Mouse (Mus musculus) embryo, embryonic 11 days (tissue): Measurements from ENCODE around the gene Cpsf4.
"Not testable (repeated sequence)": the region's sequence is repeated elsewhere in the genome, so short reads cannot be mapped to it uniquely, and the experiment has no call there.

ENCODE experiments used
- DNase-seq: peaks from one replicate; pipeline ENCODE4 v3.0.0-alpha.2; 2015

The Cpsf4 gene

DNA sequence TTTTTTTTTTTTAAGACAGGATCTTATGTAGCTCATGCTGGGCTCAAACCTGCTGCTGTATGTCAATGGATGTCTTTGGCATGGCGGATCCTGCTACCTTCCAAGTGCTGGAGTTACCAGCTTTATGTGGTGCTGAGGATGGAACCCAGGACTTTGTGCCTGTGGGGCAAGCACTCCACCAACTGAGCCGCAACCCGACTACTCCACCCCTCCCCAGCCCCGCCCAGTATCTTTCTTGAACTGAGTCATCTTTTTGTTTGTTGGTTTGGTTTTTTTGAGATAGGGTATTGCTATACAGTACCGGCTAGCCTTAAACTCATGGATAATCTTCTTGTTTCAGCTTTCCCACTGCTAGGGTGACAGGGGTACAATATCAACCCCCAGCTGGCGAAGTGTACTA, 22.4 kb downstream of the Cpsf4 start:
- DNase-seq, result no peak

DNA sequence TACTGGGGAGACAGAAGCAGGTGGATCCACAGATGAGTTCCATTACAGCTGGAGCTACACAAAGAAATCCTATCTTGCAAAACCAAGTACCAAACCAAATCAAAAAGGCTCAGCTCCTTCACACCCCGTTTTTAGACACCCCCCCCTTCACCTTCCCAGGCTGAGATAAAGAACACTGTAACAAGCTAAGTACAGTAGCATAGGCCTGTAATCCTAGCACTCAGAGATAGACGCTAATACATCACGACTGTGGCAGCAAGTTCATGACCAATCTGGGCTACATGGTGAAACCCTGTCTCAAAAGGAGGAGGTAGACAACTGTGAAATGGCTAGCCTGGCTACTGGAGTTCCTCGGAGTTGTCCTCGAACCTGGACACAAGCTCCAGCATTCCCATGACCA, 23.4 kb downstream of the Cpsf4 start:
- DNase-seq, result no peak

DNA sequence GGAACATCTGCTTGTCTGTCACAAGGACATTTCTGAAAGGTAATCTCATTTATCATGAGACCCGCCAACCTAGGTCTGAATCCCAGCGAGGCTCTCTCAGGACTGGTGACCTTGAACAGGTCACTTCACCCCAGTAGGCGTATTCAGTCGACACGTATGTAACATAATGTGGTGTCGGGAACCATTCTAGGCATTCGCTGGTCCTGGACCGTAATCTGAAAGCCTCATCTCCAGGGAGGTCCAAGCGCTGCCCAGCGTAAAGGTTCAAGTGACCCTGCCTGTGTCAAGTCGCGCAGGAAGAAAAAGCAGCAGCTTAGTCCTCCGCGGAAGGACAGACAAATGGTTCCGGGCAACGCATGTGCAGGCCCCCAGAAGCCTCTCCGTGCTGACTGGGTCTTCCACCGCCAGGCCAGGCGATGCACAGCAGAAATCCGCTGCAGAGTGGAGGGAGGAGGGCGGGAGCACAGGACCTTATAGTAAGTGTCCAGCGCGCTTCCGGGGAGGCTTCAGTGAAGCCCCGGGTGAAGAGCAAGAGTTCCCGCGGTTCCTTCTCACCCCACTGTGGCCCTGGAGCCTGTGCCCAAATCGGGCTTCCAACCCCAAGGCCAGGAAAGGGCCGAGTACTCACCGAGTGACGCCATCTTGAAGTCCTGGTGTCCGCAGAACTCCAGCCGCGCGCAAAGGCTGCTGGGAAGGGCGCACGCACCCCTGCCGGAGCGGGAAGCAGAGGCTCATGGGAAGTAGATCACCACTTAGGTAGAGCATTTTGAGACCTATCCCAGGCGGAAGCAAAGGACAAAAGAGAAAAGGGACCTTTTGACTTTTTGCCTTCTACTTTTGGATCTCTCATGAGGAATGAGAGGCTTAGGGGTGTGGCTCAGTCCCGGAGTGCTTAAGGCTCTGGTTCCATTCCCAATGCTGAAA, 24.1 kb downstream of the Cpsf4 start:
- DNase-seq, result peak; percentile 95

DNA sequence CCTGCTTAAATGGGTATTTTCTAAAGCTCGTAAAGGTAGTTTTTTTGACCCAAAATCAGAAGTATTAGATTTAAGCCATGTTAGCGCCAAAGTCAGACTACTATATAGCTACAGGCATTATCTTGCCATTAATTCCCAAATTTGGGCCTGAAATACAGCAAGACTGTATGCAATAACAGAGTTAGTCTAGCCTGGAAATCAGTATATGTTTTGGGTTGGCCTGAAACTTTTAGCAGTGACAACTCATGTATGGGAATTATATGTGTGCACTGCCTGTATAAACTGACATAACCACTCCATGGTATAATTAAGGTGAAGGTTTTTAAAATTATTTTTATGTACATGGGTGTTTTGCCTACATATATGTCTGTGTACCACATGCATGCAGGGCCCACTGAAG, 24.9 kb downstream of the Cpsf4 start, which contains the start of gene Atp5j2:
Gene Atp5j2, minus strand, starts transcription at position 101 of the 400 bp plus-strand sequence.
- DNase-seq, result no peak

DNA sequence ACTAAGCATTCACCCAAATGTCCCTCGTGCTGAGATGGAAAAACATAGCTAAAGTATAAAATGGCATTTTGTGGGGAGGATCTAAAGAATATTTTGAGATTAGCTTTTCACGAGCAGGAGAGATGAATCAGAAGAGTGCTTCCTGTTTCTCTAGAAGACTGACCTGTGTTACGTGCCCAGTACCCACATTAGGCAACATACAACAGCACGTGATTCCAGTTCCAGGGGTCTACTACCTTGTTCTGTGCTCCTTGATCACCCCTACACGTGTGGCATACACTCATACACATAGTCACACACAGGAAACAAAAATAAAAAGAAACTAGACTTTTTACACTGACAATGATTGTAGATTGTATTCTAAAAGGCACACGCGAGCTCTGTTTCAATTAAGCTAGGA, 33.4 kb downstream of the Cpsf4 start:
- DNase-seq, result no peak

DNA sequence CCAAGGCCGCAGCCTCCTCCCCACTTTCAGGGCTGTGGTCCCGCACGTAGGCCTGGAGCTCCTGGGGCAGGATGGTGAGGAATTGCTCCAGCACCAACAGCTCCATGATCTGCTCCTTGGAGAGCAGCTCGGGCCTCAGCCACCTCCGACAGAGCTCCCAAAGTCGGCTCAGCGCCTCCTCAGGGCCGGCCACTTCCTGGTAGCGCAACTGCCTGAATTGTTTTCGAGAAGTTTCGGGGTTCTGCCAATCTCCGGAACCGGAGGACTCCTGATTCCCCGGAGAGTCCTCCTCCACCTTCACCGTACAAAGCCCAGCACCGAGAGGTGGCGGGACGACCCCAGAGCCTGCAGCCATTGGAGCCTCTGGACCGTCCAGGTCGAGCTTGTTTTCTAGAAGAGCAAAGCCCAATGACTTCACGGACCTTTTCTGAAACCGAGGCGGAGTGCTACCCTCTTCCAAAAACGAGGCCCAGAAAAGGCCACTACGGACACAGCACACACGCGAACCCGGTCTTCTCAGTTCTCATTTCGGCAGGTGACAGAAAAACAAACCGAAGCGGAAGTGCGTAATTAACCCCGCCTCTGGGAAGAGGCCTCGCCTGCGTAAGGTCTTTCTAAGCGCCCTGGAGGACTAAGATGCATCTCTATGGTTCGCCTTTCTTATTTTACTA, 34.4 kb downstream of the Cpsf4 start, which contains the start of gene Zkscan14:
Gene Zkscan14, minus strand, starts transcription at position 548 of the 671 bp plus-strand sequence.
- peak; percentile 93 for DNase-seq

DNA sequence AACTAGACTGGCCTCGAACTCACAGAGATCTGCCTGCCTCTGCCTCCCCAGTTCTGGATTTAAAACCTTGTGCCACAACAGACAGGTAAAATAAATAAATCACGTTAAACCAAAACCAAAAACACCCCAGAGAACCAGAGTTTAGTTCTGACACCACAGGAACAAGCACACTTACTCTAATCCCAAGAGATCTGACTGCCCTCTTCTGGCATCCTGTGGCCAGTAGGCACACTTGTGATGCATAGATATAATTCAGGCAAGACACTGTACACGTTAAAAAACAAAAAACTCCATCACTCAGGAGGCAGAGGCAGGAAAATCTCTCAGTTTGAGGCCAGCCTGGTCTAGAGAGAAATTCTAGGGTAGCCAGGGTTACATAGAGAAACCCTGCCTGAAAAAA, 35.4 kb downstream of the Cpsf4 start:
- DNase-seq, result no peak

DNA sequence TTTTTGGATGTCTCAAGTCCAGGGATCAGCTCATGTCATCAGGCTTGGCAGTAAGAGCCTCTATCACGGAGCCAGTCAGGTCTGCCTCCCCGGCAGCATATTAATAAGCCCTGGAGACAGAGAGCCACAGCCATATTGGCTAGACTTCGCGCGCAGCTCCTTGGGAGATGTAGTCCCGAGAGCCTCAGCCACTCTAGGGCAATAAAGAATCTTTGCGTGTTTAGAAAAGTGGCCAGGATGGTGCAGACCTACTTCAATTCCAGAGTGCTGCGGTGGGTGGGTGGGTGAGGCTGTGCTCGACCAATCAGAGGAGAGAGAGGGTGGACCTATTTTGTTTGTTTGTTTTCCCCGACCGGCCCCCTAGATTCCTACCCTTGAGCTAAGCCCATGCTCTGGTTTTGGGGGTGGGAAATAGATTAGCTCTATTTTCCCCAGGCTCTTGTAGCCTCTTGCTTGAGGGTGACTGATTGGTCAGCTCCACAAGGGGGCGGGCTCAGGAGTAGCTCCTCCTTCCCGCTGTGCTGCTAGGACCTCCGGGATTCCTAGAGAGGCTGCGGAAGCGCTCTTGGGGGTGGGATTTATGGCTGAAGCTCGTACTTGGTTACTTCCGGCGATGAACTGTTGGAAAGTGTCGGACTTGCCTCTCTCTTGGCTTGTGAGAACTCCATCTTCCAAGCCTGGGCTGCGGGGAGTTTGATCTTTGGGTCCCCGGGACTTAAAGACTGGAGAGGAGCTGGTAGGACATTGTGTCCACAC, 37.1 kb downstream of the Cpsf4 start, which contains the start of gene Zkscan5:
Gene Zkscan5, plus strand, starts transcription at position 627 of the 756 bp plus-strand sequence.
- peak; percentile 98 for DNase-seq

DNA sequence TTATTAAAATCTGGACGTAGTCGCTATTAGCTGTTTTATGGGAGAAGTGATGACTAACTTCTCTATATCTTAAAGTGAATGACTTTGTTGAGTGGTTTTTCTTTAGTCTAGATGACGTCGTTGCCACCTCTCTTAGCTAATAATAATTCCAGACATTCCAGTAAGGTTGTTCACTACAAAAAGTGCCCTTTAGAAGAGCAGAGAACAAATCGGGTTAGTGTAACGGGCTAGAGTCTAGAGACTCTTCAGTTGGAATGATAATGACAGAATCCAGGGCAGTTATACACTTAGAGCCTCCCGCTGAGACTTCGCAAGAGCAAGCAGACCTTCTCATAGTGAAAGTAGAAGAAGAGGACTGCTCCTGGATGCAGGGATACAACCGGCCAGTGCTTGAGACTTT, 38.0 kb downstream of the Cpsf4 start:
- no peak for DNase-seq

DNA sequence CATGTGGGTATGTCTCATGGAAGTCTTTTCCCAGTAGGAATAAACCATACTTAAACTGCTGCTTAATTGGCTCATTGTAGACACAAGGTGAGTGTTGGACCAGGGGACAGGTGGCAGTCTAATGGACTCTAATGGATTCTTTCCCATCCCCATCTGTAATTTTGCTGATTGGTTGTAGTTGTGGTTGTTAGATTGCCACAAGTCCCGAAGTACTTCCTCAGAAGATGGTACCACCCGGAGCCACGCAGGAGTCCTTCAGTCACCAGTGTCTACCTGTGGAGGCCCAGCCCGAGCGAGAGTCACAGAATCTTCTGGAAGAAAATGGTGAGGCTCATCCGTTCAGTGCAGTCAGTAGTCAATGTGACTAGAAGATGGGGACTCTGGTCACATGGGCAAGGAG, 40.4 kb downstream of the Cpsf4 start:
- DNase-seq, result no peak

DNA sequence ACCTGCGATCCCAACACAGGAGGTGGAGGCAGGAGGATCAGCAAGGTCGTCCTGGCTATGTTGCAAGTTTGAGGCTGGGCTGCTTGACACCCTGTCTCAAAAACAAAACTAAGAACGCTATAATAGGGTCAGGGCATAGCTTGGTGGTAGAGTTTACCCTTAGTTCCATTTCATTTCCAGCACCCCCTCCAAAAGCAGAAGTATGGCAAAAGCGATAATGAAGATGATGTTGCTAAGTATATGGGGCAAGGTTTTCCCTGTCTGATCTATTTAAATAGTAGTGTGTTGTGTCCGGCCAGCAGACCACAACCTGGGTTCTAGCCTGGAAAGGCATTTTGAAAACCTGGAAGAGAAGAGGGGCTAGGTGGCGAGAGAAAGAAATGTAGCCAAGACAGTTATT, 40.9 kb downstream of the Cpsf4 start:
- no peak for DNase-seq

DNA sequence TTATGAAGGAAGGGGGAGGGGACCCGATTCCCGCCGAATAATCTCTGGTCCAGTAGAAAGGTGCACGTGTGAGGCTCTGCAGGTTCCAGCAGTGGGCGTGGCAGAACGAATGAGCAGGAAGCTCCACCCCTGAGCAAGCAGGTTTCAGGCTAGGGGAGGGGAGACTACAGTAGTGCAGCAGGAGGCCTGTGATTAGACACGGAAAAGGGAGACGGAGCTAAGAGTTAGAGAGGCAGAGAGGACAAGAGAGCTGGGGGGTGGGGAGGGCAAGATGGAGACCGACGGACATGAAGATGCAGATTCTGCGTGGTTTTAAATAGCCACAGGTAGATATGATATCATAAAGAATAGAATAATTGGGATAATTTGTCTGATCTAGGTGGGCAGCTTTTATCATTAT, 41.4 kb downstream of the Cpsf4 start:
- DNase-seq, result not testable (repeated sequence)

DNA sequence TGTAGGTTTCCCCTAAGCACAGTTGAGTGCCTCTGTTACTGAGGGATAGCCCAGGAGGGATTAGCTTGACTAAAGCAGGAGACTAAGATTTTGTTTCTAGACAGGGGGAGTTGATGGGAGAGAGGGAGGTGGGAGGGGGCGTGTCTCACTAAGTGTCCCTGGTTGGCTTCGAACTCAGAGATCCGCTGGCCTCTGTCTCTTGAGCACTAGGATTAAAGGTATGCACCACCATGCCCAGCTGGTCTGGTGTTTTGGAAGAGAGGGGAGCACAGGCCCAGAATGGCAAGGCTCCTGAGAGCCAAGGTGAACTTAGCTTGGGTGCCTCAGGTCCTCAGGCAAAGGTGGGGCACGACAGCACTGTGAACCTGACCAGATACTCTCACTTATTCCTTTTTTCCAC, 44.3 kb downstream of the Cpsf4 start:
- no peak for DNase-seq

DNA sequence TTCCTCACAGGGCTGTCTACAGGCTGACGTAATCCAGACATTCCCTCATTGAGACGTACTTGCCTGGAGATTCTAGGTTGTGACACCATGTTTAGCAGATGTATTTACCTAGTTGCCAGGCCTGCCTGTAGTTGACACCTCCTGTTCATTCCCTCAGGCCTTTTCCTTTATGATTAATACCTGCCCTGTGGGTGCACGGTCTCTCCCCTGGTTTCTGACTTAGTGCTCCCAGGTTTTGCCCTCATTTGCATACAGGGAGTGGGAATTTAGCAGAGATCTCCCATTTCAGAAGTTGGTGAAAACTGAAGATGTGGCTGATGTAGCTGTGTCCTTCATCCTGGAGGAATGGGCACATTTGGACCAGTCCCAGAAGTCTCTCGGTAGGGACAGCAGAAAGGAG, 45.2 kb downstream of the Cpsf4 start:
- DNase-seq, result no peak

DNA sequence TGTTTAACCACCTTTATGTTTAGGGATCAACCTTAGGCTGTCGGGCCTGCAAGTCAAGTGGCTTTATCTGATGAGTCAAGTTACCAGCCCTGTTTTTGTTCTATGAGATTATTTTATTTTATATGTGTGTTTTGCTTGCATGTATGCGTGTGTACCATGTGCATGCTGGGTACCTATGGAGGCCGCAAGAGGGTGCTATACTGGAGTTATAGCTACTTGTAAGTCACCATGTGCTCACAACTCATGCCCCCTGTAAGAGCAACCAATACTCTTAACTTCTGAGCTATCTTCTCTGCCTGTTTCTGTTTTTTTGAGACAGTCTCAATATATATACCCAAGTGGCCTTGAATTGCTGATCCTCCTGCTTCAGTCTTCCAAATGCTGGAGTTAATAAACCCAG, 46.5 kb downstream of the Cpsf4 start:
- no peak for DNase-seq

DNA sequence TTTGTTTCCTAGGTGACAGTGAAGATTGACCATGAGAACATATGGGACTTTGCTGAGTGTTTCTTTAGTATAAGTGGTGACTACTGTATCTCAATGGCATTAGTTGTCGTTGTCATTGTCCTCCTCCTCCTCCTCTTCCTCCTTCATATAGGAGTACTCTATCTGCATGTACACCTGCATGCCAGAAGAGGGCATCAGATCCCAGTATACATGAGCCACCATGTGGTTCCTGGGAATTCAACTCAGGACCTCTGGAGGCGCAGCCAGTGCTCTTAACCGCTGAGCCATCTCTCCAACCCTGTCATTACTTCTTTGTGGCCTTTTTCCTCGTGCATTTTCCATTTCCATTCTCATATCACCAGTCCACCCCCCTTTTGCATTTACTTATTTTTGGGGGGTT, 47.7 kb downstream of the Cpsf4 start:
- no peak for DNase-seq

DNA sequence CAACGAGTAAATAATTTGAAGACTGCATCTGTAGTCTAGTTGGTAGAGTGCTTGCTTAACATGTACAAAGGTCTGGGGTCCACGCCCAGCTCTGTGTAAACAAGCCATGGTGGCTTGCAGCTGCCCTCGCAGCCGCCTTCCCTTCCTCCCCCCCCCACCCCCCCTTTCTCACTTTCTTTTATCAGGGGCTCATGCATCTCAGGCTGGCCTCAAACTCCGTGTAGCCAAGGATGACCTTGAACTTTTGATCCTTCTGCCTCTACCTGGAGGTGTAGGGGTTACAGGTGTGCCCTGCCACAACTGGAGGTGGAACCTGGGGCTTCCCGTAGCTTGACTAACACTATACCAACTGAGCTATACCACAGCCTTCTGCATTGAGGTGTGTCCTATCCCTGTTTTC, 50.7 kb downstream of the Cpsf4 start:
- no peak for DNase-seq

DNA sequence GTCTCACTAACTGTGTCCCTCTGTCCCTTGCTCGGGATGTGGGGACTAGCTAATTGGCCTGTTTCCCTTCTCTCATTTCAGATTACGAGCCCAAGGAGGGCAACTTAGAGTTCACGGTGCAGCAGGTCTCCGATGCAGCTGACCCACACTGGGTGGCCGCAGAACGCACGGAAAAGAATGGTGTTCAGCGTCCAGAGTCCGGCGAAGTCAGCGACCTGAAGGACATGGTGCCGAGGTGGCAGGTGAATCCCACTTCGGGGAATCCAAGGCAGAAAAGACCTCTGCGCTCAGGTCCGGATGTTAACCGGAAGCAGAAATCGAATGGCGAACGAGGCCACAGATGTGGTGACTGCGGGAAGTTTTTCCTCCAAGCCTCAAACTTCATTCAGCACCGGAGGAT, 51.2 kb downstream of the Cpsf4 start:
- DNase-seq, result no peak

DNA sequence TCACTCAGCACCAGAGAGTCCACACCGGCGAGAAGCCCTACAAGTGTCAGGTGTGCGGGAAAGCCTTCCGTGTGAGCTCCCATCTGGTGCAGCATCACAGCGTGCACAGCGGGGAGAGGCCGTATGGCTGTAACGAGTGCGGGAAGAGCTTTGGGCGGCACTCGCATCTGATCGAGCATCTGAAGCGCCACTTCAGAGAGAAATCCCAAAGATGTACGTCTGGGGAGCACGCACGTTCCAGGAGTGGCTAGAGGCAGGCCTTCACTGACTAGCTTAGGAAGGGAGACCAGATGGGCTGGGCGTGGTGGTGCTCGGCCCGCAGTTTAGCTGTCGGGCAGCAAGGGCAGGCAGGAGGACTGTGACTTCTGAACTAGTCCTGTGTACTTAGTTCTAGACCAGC, 51.7 kb downstream of the Cpsf4 start:
- DNase-seq, result no peak

DNA sequence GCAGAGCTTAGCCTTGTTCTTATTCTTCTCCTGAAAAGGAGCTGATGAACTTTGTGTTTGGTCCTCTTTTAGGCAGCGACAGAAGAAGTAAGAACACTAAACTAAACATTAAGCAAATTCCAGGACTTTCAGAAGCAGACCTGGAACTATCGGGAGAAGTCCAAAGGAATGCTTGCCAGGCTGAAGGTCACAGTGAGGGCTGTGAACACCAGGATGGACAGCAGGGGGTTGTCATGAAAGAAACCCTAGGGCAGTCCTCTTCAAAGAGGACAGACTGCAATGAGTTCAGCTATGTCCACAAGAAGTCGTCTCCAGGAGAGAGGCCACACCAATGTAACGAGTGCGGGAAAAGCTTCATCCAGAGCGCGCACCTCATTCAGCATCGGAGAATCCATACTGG, 53.0 kb downstream of the Cpsf4 start:
- DNase-seq, result no peak

DNA sequence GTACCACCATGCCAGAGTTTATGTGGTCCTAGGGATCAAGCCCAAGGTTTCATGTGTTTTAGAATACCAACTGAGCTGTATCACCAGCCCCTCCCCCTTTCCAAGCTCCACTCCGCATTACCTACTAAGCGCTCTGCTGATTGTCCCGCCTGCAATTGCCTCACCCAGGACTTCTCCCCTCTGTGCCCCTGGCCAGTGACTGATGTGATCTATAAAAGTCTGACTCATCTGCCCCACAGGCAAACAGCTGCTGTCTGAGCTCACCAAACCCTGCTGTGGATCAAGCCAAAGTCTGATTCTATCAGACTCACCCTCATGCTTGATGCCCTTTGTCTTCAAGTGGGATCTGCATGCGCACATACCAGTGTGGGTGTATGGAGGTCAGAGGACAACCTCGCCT, 55.8 kb downstream of the Cpsf4 start:
- DNase-seq, result no peak

DNA sequence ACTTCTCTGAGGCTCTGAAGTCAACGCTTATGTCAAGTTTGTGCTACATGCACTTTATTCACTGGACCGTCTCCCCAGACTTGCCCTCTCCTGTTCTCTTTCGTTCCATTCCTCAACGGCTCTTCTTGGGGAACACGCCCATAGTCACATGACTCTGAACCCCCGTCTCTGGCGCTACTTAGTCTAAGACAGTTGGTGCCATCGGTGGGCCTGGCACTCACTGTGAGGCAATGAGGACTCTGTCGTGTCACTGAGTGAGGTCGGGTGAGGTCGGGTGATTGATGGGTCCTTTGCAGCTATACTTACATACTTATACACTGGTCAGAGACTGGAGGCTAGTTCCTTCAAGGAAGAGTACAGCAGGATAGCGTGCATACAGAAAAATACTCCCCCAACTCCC, 56.4 kb downstream of the Cpsf4 start:
- DNase-seq, result no peak

DNA sequence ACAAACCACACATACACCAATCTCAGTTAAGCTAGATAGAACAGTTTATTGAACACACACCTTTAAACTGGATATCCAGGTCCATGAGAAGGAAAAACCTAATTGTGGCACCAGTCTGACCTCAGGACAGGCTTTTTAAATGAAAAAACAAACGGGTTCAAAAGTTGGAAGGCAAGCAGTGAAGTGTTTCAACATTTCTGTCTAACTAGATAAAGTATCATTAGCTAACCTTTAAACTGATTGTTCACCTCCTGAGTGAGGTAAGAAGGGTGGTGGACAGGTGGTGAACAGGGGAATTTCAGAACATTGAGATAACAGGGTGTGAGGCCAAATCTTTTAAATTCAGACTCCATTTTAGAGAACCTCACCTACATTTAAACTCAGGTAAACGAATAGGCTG, 59.4 kb downstream of the Cpsf4 start:
- DNase-seq, result no peak
